Mouse (Mus musculus): Measurements from ENCODE around the gene Prps1l3.
A peak's percentile ranks its signal among the peaks of the same experiment; 100 is the strongest.
"Not testable (repeated sequence)": the region's sequence is repeated elsewhere in the genome, so short reads cannot be mapped to it uniquely, and the experiment has no call there.

Gene Prps1l3

GRCm38 (mm10) chr12:57230192-57230706 lies at the start of gene Prps1l3, which contains the start of gene Mipol1:
Gene Prps1l3, plus strand, starts transcription at chr12:57230412.
Gene Mipol1, plus strand, starts transcription at chr12:57230427.
- DNase-seq, result peak; percentile 89

- no peak for DNase-seq
These were observed 45.6 kb upstream of the Prps1l3 start for GRCm38 (mm10) chr12:57184401-57185147.

- DNase-seq, result no peak
These were observed 44.7 kb upstream of the Prps1l3 start for GRCm38 (mm10) chr12:57185475-57185874.

- no peak for DNase-seq
These were observed 44.1 kb upstream of the Prps1l3 start for GRCm38 (mm10) chr12:57186126-57186525.

- no peak for DNase-seq
These were observed 43.2 kb upstream of the Prps1l3 start for GRCm38 (mm10) chr12:57187032-57187431.

GRCm38 (mm10) chr12:57194609-57195008 lies 35.6 kb upstream of the Prps1l3 start:
- peak; percentile 9 for DNase-seq

- DNase-seq, result no peak
These were observed 34.0 kb upstream of the Prps1l3 start for GRCm38 (mm10) chr12:57196286-57196607.

GRCm38 (mm10) chr12:57196608-57197362 lies 33.4 kb upstream of the Prps1l3 start:
- peak; percentile 81 for DNase-seq

GRCm38 (mm10) chr12:57197363-57198026 lies 32.7 kb upstream of the Prps1l3 start, which contains the start of gene Slc25a21:
Gene Slc25a21, minus strand, starts transcription at chr12:57197472.
- no peak for DNase-seq

- no peak for DNase-seq
These were observed 31.9 kb upstream of the Prps1l3 start for GRCm38 (mm10) chr12:57198269-57198668.

GRCm38 (mm10) chr12:57199427-57199826 lies 30.8 kb upstream of the Prps1l3 start:
- DNase-seq, result no peak

- no peak for DNase-seq
These were observed 28.3 kb upstream of the Prps1l3 start for GRCm38 (mm10) chr12:57201901-57202300.

- DNase-seq, result no peak
These were observed 25.8 kb upstream of the Prps1l3 start for GRCm38 (mm10) chr12:57204276-57204851.

GRCm38 (mm10) chr12:57211353-57212311 lies 18.6 kb upstream of the Prps1l3 start:
- peak; percentile 26 for DNase-seq

- DNase-seq, result not testable (repeated sequence)
These were observed 17.7 kb upstream of the Prps1l3 start for GRCm38 (mm10) chr12:57212463-57212862.

- DNase-seq, result no peak
These were observed 3.8 kb upstream of the Prps1l3 start for GRCm38 (mm10) chr12:57226411-57226810.

- DNase-seq, result no peak
These were observed 2.4 kb upstream of the Prps1l3 start for GRCm38 (mm10) chr12:57227776-57228175.

GRCm38 (mm10) chr12:57229703-57230102 lies 509 bp upstream of the Prps1l3 start:
- no peak for DNase-seq

- peak; percentile 73 for DNase-seq
These were observed 1.1 kb downstream of the Prps1l3 start for GRCm38 (mm10) chr12:57231085-57231875.

- DNase-seq, result no peak
These were observed 3.2 kb downstream of the Prps1l3 start for GRCm38 (mm10) chr12:57233386-57233785.

Data from kidney, adult 11 months (tissue).